Mouse (Mus musculus): ENCODE measurements around the gene Ctdnep1.

DNA sequence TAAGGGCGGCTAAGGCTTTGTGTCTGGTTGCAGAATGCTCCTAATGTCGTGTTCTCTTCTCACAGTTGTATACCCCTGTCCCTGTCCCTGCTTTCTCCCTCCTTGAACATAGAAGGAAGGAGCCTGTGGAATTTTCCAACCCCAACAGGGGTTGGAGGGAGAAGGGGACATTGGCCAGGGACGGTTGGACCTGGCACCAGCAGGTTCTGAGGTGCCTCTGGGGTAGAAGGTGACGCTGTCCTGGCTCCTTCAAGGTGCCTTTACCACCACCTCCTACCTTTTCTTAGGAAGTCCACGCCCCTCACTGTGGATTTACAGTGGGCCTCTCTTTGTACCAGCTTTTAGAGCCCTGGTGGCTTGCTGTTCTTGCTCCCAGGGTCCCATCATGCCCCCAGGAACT, 43.1 kb upstream of the Ctdnep1 start:
- TF ChIP-seq E2F4 (IDR thresholded peaks at IDR 0.05; ENCODE audit: insufficient replicate concordance, low read depth, low read length) = no peak
- no peak for TF ChIP-seq CTCF (conservative IDR thresholded peaks at IDR 0.05 in 1 of 2, IDR thresholded peaks at IDR 0.05 in 1 of 2; ENCODE audit: low read depth in 2 of 2, low read length in 2 of 2)
- no peak for TF ChIP-seq POLR2A (IDR thresholded peaks at IDR 0.05; ENCODE audit: low read depth, low read length)
- TF ChIP-seq MAX (IDR thresholded peaks at IDR 0.05; ENCODE audit: low read length) = no peak
- TF ChIP-seq EP300 (IDR thresholded peaks at IDR 0.05; ENCODE audit: low read length) = no peak
- TF ChIP-seq MYC (IDR thresholded peaks at IDR 0.05; ENCODE audit: low read depth, low read length) = no peak
- no peak for TF ChIP-seq JUND (conservative IDR thresholded peaks at IDR 0.05; ENCODE audit: low read depth, low read length)
- TF ChIP-seq USF2 (conservative IDR thresholded peaks at IDR 0.05; ENCODE audit: low read depth, low read length) = no peak
- no peak for TF ChIP-seq TBP (conservative IDR thresholded peaks at IDR 0.05; ENCODE audit: low read depth, low read length)
- TF ChIP-seq KAT2A (IDR thresholded peaks at IDR 0.05; ENCODE audit: insufficient replicate concordance, low read length) = no peak

All from CH12.LX (cell line).